Mouse (Mus musculus): Measurements from ENCODE around the gene Mrgbp. TPM values are rescaled to one million over a fixed set of nuclear protein-coding genes. Genes with fewer than 3 reads are reported as not detected.
A peak's percentile ranks its signal among the peaks of the same experiment; 100 is the strongest.

Gene Mrgbp
- polyA plus RNA-seq, 1 experiment: 32.2 TPM

GRCm38 (mm10) chr2:180597490-180597889 lies 16.4 kb downstream of the Mrgbp start, which contains the start of gene Col9a3:
TSS of gene Col9a3 (plus strand) at chr2:180597790.
- H3K27ac ChIP-seq (ENCODE audit: insufficient read depth, low read length): no peak within 1 kb of the TSS
- no peaks in the 10 kb centered on the region for H3K27me3 ChIP-seq (ENCODE audit: control insufficient read depth, insufficient read depth, low read length)
- 84% methylated on average over 4 of the region's 4 CpGs for WGBS
- peaks cover 19% of the 10 kb centered on the region for H3K4me1 ChIP-seq (ENCODE audit: control insufficient read depth, insufficient read depth, low read length)
- H3K4me3 ChIP-seq (replicated peaks; ENCODE audit: insufficient read depth, low read depth, low read length): peak within 1 kb of the TSS; percentile 3
- no peak for TF ChIP-seq POLR2A (IDR thresholded peaks at IDR 0.05; ENCODE audit: borderline replicate concordance, insufficient read depth, low read length)
- TF ChIP-seq CTCF (IDR thresholded peaks at IDR 0.05; ENCODE audit: borderline replicate concordance, insufficient read depth, low read depth, low read length): no peak
- no peak for DNase-seq

GRCm38 (mm10) chr2:180598157-180598705 lies 17.1 kb downstream of the Mrgbp start:
- peak overlapping the region; percentile 3 for H3K4me3 ChIP-seq (replicated peaks; ENCODE audit: insufficient read depth, low read depth, low read length)
- H3K27me3 ChIP-seq (ENCODE audit: control insufficient read depth, insufficient read depth, low read length): no peaks in the 10 kb centered on the region
- TF ChIP-seq CTCF (IDR thresholded peaks at IDR 0.05; ENCODE audit: borderline replicate concordance, insufficient read depth, low read depth, low read length) (no peak), POLR2A (IDR thresholded peaks at IDR 0.05; ENCODE audit: borderline replicate concordance, insufficient read depth, low read length) (no peak)
- peaks cover 19% of the 10 kb centered on the region for H3K4me1 ChIP-seq (ENCODE audit: control insufficient read depth, insufficient read depth, low read length)
- DNase-seq: peak; percentile 39 to 41
- 7% methylated on average over 40 of the region's 41 CpGs for WGBS
- no peak overlapping the region for H3K27ac ChIP-seq (ENCODE audit: insufficient read depth, low read length)

GRCm38 (mm10) chr2:180600569-180601021 lies 19.5 kb downstream of the Mrgbp start:
- DNase-seq: peak; percentile 63 to 80
- 4% methylated on average over 8 of the region's 9 CpGs for WGBS
- Histone ChIP-seq H3K27me3 (ENCODE audit: control insufficient read depth, insufficient read depth, low read length) (no peaks in the 10 kb centered on the region), H3K4me3 (replicated peaks; ENCODE audit: insufficient read depth, low read depth, low read length) (no peak overlapping the region), H3K27ac (ENCODE audit: insufficient read depth, low read length) (no peak overlapping the region), H3K4me1 (ENCODE audit: control insufficient read depth, insufficient read depth, low read length) (peaks cover 19% of the 10 kb centered on the region)
- no peak for TF ChIP-seq CTCF (IDR thresholded peaks at IDR 0.05; ENCODE audit: borderline replicate concordance, insufficient read depth, low read depth, low read length)
- no peak for TF ChIP-seq POLR2A (IDR thresholded peaks at IDR 0.05; ENCODE audit: borderline replicate concordance, insufficient read depth, low read length)

GRCm38 (mm10) chr2:180604781-180605180 lies 23.7 kb downstream of the Mrgbp start:
- TF ChIP-seq CTCF (IDR thresholded peaks at IDR 0.05; ENCODE audit: borderline replicate concordance, insufficient read depth, low read depth, low read length) (no peak), POLR2A (IDR thresholded peaks at IDR 0.05; ENCODE audit: borderline replicate concordance, insufficient read depth, low read length) (no peak)
- Histone ChIP-seq H3K27me3 (ENCODE audit: control insufficient read depth, insufficient read depth, low read length) (no peaks in the 10 kb centered on the region), H3K27ac (ENCODE audit: insufficient read depth, low read length) (no peak overlapping the region), H3K4me3 (replicated peaks; ENCODE audit: insufficient read depth, low read depth, low read length) (no peak overlapping the region), H3K4me1 (ENCODE audit: control insufficient read depth, insufficient read depth, low read length) (peaks cover 13% of the 10 kb centered on the region)
- 46% methylated on average over 6 of the region's 6 CpGs for WGBS
- DNase-seq: no peak

GRCm38 (mm10) chr2:180610283-180610682 lies 29.2 kb downstream of the Mrgbp start:
- Histone ChIP-seq H3K4me3 (replicated peaks; ENCODE audit: insufficient read depth, low read depth, low read length) (no peak overlapping the region), H3K27ac (ENCODE audit: insufficient read depth, low read length) (no peak overlapping the region), H3K27me3 (ENCODE audit: control insufficient read depth, insufficient read depth, low read length) (no peaks in the 10 kb centered on the region), H3K4me1 (ENCODE audit: control insufficient read depth, insufficient read depth, low read length) (no peaks in the 10 kb centered on the region)
- DNase-seq: no peak
- 90% methylated on average over 4 of the region's 4 CpGs for WGBS
- no peak for TF ChIP-seq POLR2A (IDR thresholded peaks at IDR 0.05; ENCODE audit: borderline replicate concordance, insufficient read depth, low read length)
- TF ChIP-seq CTCF (IDR thresholded peaks at IDR 0.05; ENCODE audit: borderline replicate concordance, insufficient read depth, low read depth, low read length): no peak

GRCm38 (mm10) chr2:180611882-180612281 lies 30.8 kb downstream of the Mrgbp start:
- H3K27ac ChIP-seq (ENCODE audit: insufficient read depth, low read length): no peak overlapping the region
- TF ChIP-seq POLR2A (IDR thresholded peaks at IDR 0.05; ENCODE audit: borderline replicate concordance, insufficient read depth, low read length): no peak
- TF ChIP-seq CTCF (IDR thresholded peaks at IDR 0.05; ENCODE audit: borderline replicate concordance, insufficient read depth, low read depth, low read length): no peak
- 92% methylated on average over 2 of the region's 2 CpGs for WGBS
- DNase-seq: no peak
- no peak overlapping the region for H3K4me3 ChIP-seq (replicated peaks; ENCODE audit: insufficient read depth, low read depth, low read length)
- H3K4me1 ChIP-seq (ENCODE audit: control insufficient read depth, insufficient read depth, low read length): no peaks in the 10 kb centered on the region
- no peaks in the 10 kb centered on the region for H3K27me3 ChIP-seq (ENCODE audit: control insufficient read depth, insufficient read depth, low read length)

Other genes starting within 250 kb of the Mrgbp start
- not detected in 2 replicates for gene Gata5, start 246.6 kb upstream of the Mrgbp start, polyA plus RNA-seq (2012; rRNA removed)
- gene Slco4a1, start 125.1 kb upstream of the Mrgbp start, polyA plus RNA-seq (2012; rRNA removed): 18.6 and 25.3 TPM in 2 replicates
- gene Ntsr1, start 81.3 kb upstream of the Mrgbp start, polyA plus RNA-seq (2012; rRNA removed): 0.79 and 1.3 TPM in 2 replicates
- gene Ogfr, start 7.9 kb downstream of the Mrgbp start, polyA plus RNA-seq (2012; rRNA removed): 54.2 and 56.1 TPM in 2 replicates
- gene Col9a3, start 16.5 kb downstream of the Mrgbp start, polyA plus RNA-seq (2012; rRNA removed): 38.8 and 50.4 TPM in 2 replicates
- 0.11 and 0.24 TPM in 2 replicates for gene Tcfl5, start 61.4 kb downstream of the Mrgbp start, polyA plus RNA-seq (2012; rRNA removed)
- gene Dido1, start 128.7 kb downstream of the Mrgbp start, polyA plus RNA-seq (2012; rRNA removed): 36.2 and 37.9 TPM in 2 replicates
- gene Gid8, start 128.8 kb downstream of the Mrgbp start, polyA plus RNA-seq (2012; rRNA removed): 61.6 and 65.4 TPM in 2 replicates
- 0.70 and 1.2 TPM in 2 replicates for gene Slc17a9, start 144.0 kb downstream of the Mrgbp start, polyA plus RNA-seq (2012; rRNA removed)
- 0.06 TPM in 1 of 2 replicates, not detected in the other for gene Bhlhe23, start 195.6 kb downstream of the Mrgbp start, polyA plus RNA-seq (2012; rRNA removed)

Data from cerebellum, adult 2 months (tissue).